Mouse (Mus musculus) neutrophil, adult 5-6 weeks (primary cell): Measurements from ENCODE around the gene Arhgap31. TPM values are rescaled to one million over a fixed set of nuclear protein-coding genes. Genes with fewer than 3 reads are reported as not detected.
A peak's percentile ranks its signal among the peaks of the same experiment; 100 is the strongest.

ENCODE experiments used
- ATAC-seq: fragments of 151-379, 151-347 bp; 2 replicates; pipeline ENCODE4 v1.8.0; 2017; ENCODE audit warnings: mild to moderate bottlenecking, moderate TSS enrichment; ENCODE audit not compliant: insufficient number of reproducible peaks, poor library complexity, low FRiP score, severe bottlenecking; ENCODE audit errors: extremely low read depth
- total RNA-seq: library from RNA; stranded (forward); fragments of 200-1000 nt; gene quantifications from 2 replicates; pipeline ENCODE4 v1.2.3, GENCODE M21; 2017

The Arhgap31 gene
- 19.2 and 19.4 TPM in 2 replicates for total RNA-seq

GRCm38 (mm10) chr16:38712581-38713403 lies at the start of gene Arhgap31:
Arhgap31 (minus strand) TSS chr16:38713274.
- peak; percentile 73 for ATAC-seq

GRCm38 (mm10) chr16:38762401-38762800 lies 49.3 kb upstream of the Arhgap31 start:
- ATAC-seq: no peak

GRCm38 (mm10) chr16:38761972-38762371 lies 48.9 kb upstream of the Arhgap31 start:
- ATAC-seq: no peak

GRCm38 (mm10) chr16:38760834-38761375 lies 47.8 kb upstream of the Arhgap31 start:
- no peak for ATAC-seq

GRCm38 (mm10) chr16:38760239-38760638 lies 47.2 kb upstream of the Arhgap31 start:
- ATAC-seq: no peak

GRCm38 (mm10) chr16:38758104-38758861 lies 45.2 kb upstream of the Arhgap31 start:
- ATAC-seq: 0 out of 2 replicates have a peak, but pooled peaks have one; percentile 13

- no peak for ATAC-seq
These were observed 44.6 kb upstream of the Arhgap31 start for GRCm38 (mm10) chr16:38757626-38758025.

GRCm38 (mm10) chr16:38756572-38756971 lies 43.5 kb upstream of the Arhgap31 start:
- ATAC-seq: no peak

GRCm38 (mm10) chr16:38756177-38756503 lies 43.1 kb upstream of the Arhgap31 start:
- ATAC-seq: no peak

GRCm38 (mm10) chr16:38755452-38756176 lies 42.5 kb upstream of the Arhgap31 start:
- ATAC-seq: no peak

GRCm38 (mm10) chr16:38753631-38754030 lies 40.6 kb upstream of the Arhgap31 start:
- no peak for ATAC-seq

GRCm38 (mm10) chr16:38750803-38751202 lies 37.7 kb upstream of the Arhgap31 start:
- ATAC-seq: no peak

- ATAC-seq: no peak
These were observed 31.0 kb upstream of the Arhgap31 start for GRCm38 (mm10) chr16:38743941-38744673.

GRCm38 (mm10) chr16:38742659-38743131 lies 29.6 kb upstream of the Arhgap31 start:
- ATAC-seq: peak; percentile 33; the same call in 1 of the 2 replicates

- ATAC-seq: 0 out of 2 replicates have a peak, but pooled peaks have one; percentile 23
These were observed 29.1 kb upstream of the Arhgap31 start, which contains the start of gene B4galt4 for GRCm38 (mm10) chr16:38742113-38742658. B4galt4 (plus strand) TSS chr16:38742264.

GRCm38 (mm10) chr16:38741204-38741903 lies 28.3 kb upstream of the Arhgap31 start:
- no peak for ATAC-seq

- ATAC-seq: peak; percentile 39; the same call in 1 of the 2 replicates
These were observed 17.8 kb upstream of the Arhgap31 start for GRCm38 (mm10) chr16:38730921-38731320.
